Mouse (Mus musculus): Measurements from ENCODE around the gene Kbtbd7. TPM values are rescaled to one million over a fixed set of nuclear protein-coding genes. Genes with fewer than 3 reads are reported as not detected.
"Not testable (repeated sequence)": the region's sequence is repeated elsewhere in the genome, so short reads cannot be mapped to it uniquely, and the experiment has no call there.

Kbtbd7 gene
- total RNA-seq (2021), result 1 to 10 TPM; 8.6 to 9.2 TPM
- long read RNA-seq, experiment 1, full-length matches to known transcripts, result 15 of 15 reads
- long read RNA-seq, experiment 1, partial matches to known transcripts, result 0 of 15 reads
- long read RNA-seq, experiment 1, other reads (novel, unspliced or antisense), result 0 of 15 reads
- long read RNA-seq, experiment 2, full-length matches to known transcripts, result 12 of 12 reads
- long read RNA-seq, experiment 2, partial matches to known transcripts, result 0 of 12 reads
- long read RNA-seq, experiment 2, other reads (novel, unspliced or antisense), result 0 of 12 reads

- peak; percentile 82 for DNase-seq
Measured at GRCm38 (mm10) chr14:79425979-79426729, at the start of gene Kbtbd7. Kbtbd7 (plus strand) TSS chr14:79426511.

- no peak for DNase-seq
Measured at GRCm38 (mm10) chr14:79377041-79377440, 49.3 kb upstream of the Kbtbd7 start.

- no peak for DNase-seq
Measured at GRCm38 (mm10) chr14:79383120-79383519, 43.2 kb upstream of the Kbtbd7 start.

GRCm38 (mm10) chr14:79388304-79388703, 38.0 kb upstream of the Kbtbd7 start:
- no peak for DNase-seq

GRCm38 (mm10) chr14:79389438-79390264, 36.7 kb upstream of the Kbtbd7 start:
- peak; percentile 17 for DNase-seq

GRCm38 (mm10) chr14:79390265-79390926, 35.9 kb upstream of the Kbtbd7 start, which contains the start of gene Naa16:
Naa16 (minus strand) TSS chr14:79390778.
- DNase-seq, result peak; percentile 99

GRCm38 (mm10) chr14:79393289-79393688, 33.0 kb upstream of the Kbtbd7 start:
- DNase-seq, result no peak

GRCm38 (mm10) chr14:79394564-79394963, 31.7 kb upstream of the Kbtbd7 start:
- no peak for DNase-seq

GRCm38 (mm10) chr14:79397321-79398122, 28.8 kb upstream of the Kbtbd7 start, which contains the start of gene Mtrf1:
Mtrf1 (plus strand) TSS chr14:79397772.
- peak; percentile 43 for DNase-seq

- no peak for DNase-seq
Measured at GRCm38 (mm10) chr14:79407641-79408040, 18.7 kb upstream of the Kbtbd7 start.

- DNase-seq, result no peak
Measured at GRCm38 (mm10) chr14:79409278-79409830, 17.0 kb upstream of the Kbtbd7 start.

- no peak for DNase-seq
Measured at GRCm38 (mm10) chr14:79410662-79411061, 15.6 kb upstream of the Kbtbd7 start.

GRCm38 (mm10) chr14:79413121-79413520, 13.2 kb upstream of the Kbtbd7 start:
- no peak for DNase-seq

- no peak for DNase-seq
Measured at GRCm38 (mm10) chr14:79420083-79420685, 6.1 kb upstream of the Kbtbd7 start.

- not testable (repeated sequence) for DNase-seq
Measured at GRCm38 (mm10) chr14:79426730-79427365, 537 bp downstream of the Kbtbd7 start.

- DNase-seq, result no peak
Measured at GRCm38 (mm10) chr14:79434068-79434467, 7.8 kb downstream of the Kbtbd7 start.

GRCm38 (mm10) chr14:79440655-79441054, 14.3 kb downstream of the Kbtbd7 start:
- DNase-seq, result no peak

GRCm38 (mm10) chr14:79441441-79441840, 15.1 kb downstream of the Kbtbd7 start:
- no peak for DNase-seq

- DNase-seq, result no peak
Measured at GRCm38 (mm10) chr14:79444601-79445000, 18.3 kb downstream of the Kbtbd7 start.

Data from gastrocnemius, postnatal 10 days (tissue).